Mouse (Mus musculus) E14TG2a.4 (cell line): ENCODE measurements around the gene Ctso.

Experiments used
- CTCF ChIP-seq: conservative IDR thresholded peaks from 2 replicates; pipeline ENCODE4 v1.5.1; 2014; ENCODE audit warnings: low read length
- NANOG ChIP-seq: IDR thresholded peaks from 2 replicates; pipeline ENCODE4 v1.6.1; 2014; ENCODE audit warnings: borderline replicate concordance, low read length, mixed read lengths
- POU5F1 ChIP-seq: IDR thresholded peaks from 2 replicates; pipeline ENCODE4 v1.6.1; 2014; ENCODE audit warnings: low read length, borderline replicate concordance

DNA sequence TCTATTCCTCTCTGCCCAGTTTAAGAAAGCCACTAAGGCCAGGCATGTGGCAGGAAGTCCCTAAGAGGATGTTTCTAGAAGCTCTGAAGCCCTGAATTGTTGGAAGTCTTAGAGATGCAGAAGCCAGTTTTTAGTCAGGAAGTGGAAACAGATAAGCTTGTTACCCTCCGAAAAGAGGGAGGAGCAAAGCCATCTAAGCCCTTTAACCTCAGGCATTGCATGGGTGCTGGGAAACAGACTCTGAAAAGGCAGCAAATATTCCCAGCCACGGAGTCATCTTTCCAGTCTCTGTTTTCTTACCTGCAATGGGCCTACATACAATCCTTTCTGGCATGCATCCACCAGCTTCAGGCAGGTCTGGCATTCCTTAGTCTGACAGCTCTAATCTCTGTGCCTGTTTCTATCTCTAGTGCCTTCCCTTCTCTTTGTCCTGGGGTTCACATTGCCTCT, 57.3 kb downstream of the Ctso start:
- TF ChIP-seq CTCF: no peak
- TF ChIP-seq NANOG: no peak
- TF ChIP-seq POU5F1: no peak
